Mouse (Mus musculus) E14TG2a.4 (cell line): ENCODE results near the gene Taf11.

Source experiments
- H3K27me3 ChIP-seq: 2 replicates; pipeline ENCODE4 v1.6.1; 2014; ENCODE audit warnings: low read length, control low read depth; ENCODE audit not compliant: insufficient read depth
- H3K36me3 ChIP-seq: 2 replicates; pipeline ENCODE4 v1.6.1; 2014; ENCODE audit warnings: low read length, control low read depth; ENCODE audit not compliant: insufficient read depth
- H3K4me1 ChIP-seq: replicated peaks from 2 replicates; pipeline ENCODE4 v1.6.1; 2014; ENCODE audit warnings: low read depth, low read length, control low read depth
- H3K4me3 ChIP-seq: replicated peaks from 2 replicates; pipeline ENCODE4 v1.5.1; 2014; ENCODE audit warnings: mild to moderate bottlenecking, low read length
- H3K9me3 ChIP-seq: 2 replicates; pipeline ENCODE4 v1.6.1; 2014; ENCODE audit warnings: low read length, control low read depth
- CTCF ChIP-seq: conservative IDR thresholded peaks from 2 replicates; pipeline ENCODE4 v1.5.1; 2014; ENCODE audit warnings: low read length
- NANOG ChIP-seq: IDR thresholded peaks from 2 replicates; pipeline ENCODE4 v1.6.1; 2014; ENCODE audit warnings: borderline replicate concordance, low read length, mixed read lengths
- POU5F1 ChIP-seq: IDR thresholded peaks from 2 replicates; pipeline ENCODE4 v1.6.1; 2014; ENCODE audit warnings: low read length, borderline replicate concordance

Taf11 gene

GRCm38 (mm10) chr17:27931826-27932225 lies 22.2 kb upstream of the Taf11 start:
- no peak for TF ChIP-seq CTCF

GRCm38 (mm10) chr17:27930291-27930690 lies 20.6 kb upstream of the Taf11 start:
- peaks cover 13% of the 10 kb centered on the region for H3K4me1 ChIP-seq
- 0 out of 2 replicates have a peak, but pooled peaks cover 6% of the 10 kb centered on the region for H3K36me3 ChIP-seq
- H3K4me3 ChIP-seq = no peak overlapping the region
- no peaks in the 10 kb centered on the region for H3K27me3 ChIP-seq
- no peak for TF ChIP-seq NANOG
- TF ChIP-seq CTCF = no peak
- TF ChIP-seq POU5F1 = no peak
- H3K9me3 ChIP-seq = no peaks in the 10 kb centered on the region

More at GRCm38 (mm10) chr17:27931826-27932225, 22.2 kb upstream of the Taf11 start:
- H3K27me3 ChIP-seq = no peaks in the 10 kb centered on the region
- H3K4me3 ChIP-seq = no peak overlapping the region
- no peaks in the 10 kb centered on the region for H3K9me3 ChIP-seq
- H3K36me3 ChIP-seq = 0 out of 2 replicates have a peak, but pooled peaks cover 6% of the 10 kb centered on the region
- peaks cover 27% of the 10 kb centered on the region for H3K4me1 ChIP-seq

GRCm38 (mm10) chr17:27925504-27925903 lies 15.9 kb upstream of the Taf11 start:
- Histone ChIP-seq H3K27me3 (no peaks in the 10 kb centered on the region), H3K36me3 (peaks cover 20% of the 10 kb centered on the region), H3K4me1 (peaks cover 9% of the 10 kb centered on the region), H3K9me3 (no peaks in the 10 kb centered on the region), H3K4me3 (no peak overlapping the region)
- TF ChIP-seq NANOG = no peak
- TF ChIP-seq POU5F1 = no peak
- TF ChIP-seq CTCF = no peak

- TF ChIP-seq NANOG = no peak
- Histone ChIP-seq H3K4me3 (no peak overlapping the region), H3K36me3 (peaks cover 20% of the 10 kb centered on the region), H3K27me3 (no peaks in the 10 kb centered on the region), H3K9me3 (no peaks in the 10 kb centered on the region), H3K4me1 (peaks cover 6% of the 10 kb centered on the region)
These were observed 15.4 kb upstream of the Taf11 start for GRCm38 (mm10) chr17:27925054-27925453.

- Histone ChIP-seq H3K9me3 (no peaks in the 10 kb centered on the region), H3K4me3 (no peak overlapping the region), H3K4me1 (peaks cover 12% of the 10 kb centered on the region), H3K36me3 (peaks cover 14% of the 10 kb centered on the region), H3K27me3 (no peaks in the 10 kb centered on the region)
- no peak for TF ChIP-seq NANOG
- no peak for TF ChIP-seq CTCF
- no peak for TF ChIP-seq POU5F1
These were observed 12.6 kb upstream of the Taf11 start for GRCm38 (mm10) chr17:27922174-27922712.

- Histone ChIP-seq H3K36me3 (peaks cover 14% of the 10 kb centered on the region), H3K9me3 (no peaks in the 10 kb centered on the region), H3K27me3 (no peaks in the 10 kb centered on the region), H3K4me3 (no peak overlapping the region), H3K4me1 (peaks cover 13% of the 10 kb centered on the region)
- TF ChIP-seq CTCF = no peak
- no peak for TF ChIP-seq NANOG
- TF ChIP-seq POU5F1 = no peak
These were observed 11.0 kb upstream of the Taf11 start for GRCm38 (mm10) chr17:27920676-27921075.

- H3K4me3 ChIP-seq = no peak overlapping the region
- H3K4me1 ChIP-seq = peaks cover 25% of the 10 kb centered on the region
- peaks cover 29% of the 10 kb centered on the region for H3K36me3 ChIP-seq
- no peaks in the 10 kb centered on the region for H3K9me3 ChIP-seq
- no peaks in the 10 kb centered on the region for H3K27me3 ChIP-seq
- TF ChIP-seq POU5F1 (no peak), CTCF (no peak), NANOG (no peak)
These were observed 6.7 kb upstream of the Taf11 start for GRCm38 (mm10) chr17:27916366-27916765.

GRCm38 (mm10) chr17:27914742-27915141 lies 5.1 kb upstream of the Taf11 start:
- peaks cover 25% of the 10 kb centered on the region for H3K36me3 ChIP-seq
- H3K4me3 ChIP-seq = no peak overlapping the region
- H3K9me3 ChIP-seq = no peaks in the 10 kb centered on the region
- TF ChIP-seq POU5F1 (no peak), NANOG (no peak), CTCF (no peak)
- peaks cover 16% of the 10 kb centered on the region for H3K27me3 ChIP-seq
- H3K4me1 ChIP-seq = peaks cover 34% of the 10 kb centered on the region

- TF ChIP-seq POU5F1 (no peak), CTCF (no peak), NANOG (no peak)
- Histone ChIP-seq H3K4me1 (peaks cover 46% of the 10 kb centered on the region), H3K4me3 (no peak overlapping the region), H3K36me3 (peaks cover 25% of the 10 kb centered on the region), H3K27me3 (peaks cover 17% of the 10 kb centered on the region), H3K9me3 (no peaks in the 10 kb centered on the region)
These were observed 1.7 kb upstream of the Taf11 start for GRCm38 (mm10) chr17:27911371-27911770.
